Comparison of ENCODE assay signal across 22 mouse cellular contexts in genomic region chr10:44538137-44538536, GRCm38 (mm10). TPM values are rescaled to one million over a fixed set of nuclear protein-coding genes. Genes with fewer than 3 reads are reported as not detected.
DNase-seq lines count a peak whose midpoint lies in the region; ATAC-seq and TF ChIP-seq lines count a peak whose summit lies in the region.
"Had no signal": no experiment of that assay in that cellular context is flagged by ENCODE, and none has a peak within 500 bp of the region (broad histone marks: within the 10 kb centered on the region; RNA-seq: fewer than 3 reads in every experiment).

No protein-coding gene starts in this region.

- H3K27ac ChIP-seq in forebrain, postnatal 0 days (ENCODE audit: low read depth, low read length) = no peak overlapping the region
- H3K27ac ChIP-seq: embryonic facial prominence, embryonic 15.5 days; forebrain, embryonic 10.5 days; hindbrain, embryonic 10.5 days; hindbrain, embryonic 14.5 days had no signal

- no peak overlapping the region for H3K4me2 ChIP-seq in forebrain, postnatal 0 days (ENCODE audit: low read depth)
- H3K4me2 ChIP-seq: embryonic facial prominence, embryonic 15.5 days; hindbrain, embryonic 14.5 days had no signal

- peak; percentile 24 for DNase-seq in heart, adult 11 months
- no peak for DNase-seq in heart, postnatal 4 days
- DNase-seq in retina, postnatal 1 day = peak; percentile 38
- DNase-seq in retina, embryonic 14.5 days (ENCODE audit: low spot score) = no peak
- DNase-seq in splenic B cell, adult 2 months (ENCODE audit: low read depth, low spot score) = peak; percentile 29
- no peak for DNase-seq in kidney, adult 11 months
- DNase-seq in forebrain, postnatal 0 days = no peak
- DNase-seq: adrenal gland, postnatal 10 days; cerebellum, adult 11 months; cerebellum, adult 9-10 months; cerebellum, postnatal 25 days; gastrocnemius, postnatal 25 days; heart, postnatal 10 days had no signal

- H3K4me1 ChIP-seq in forebrain, postnatal 0 days (ENCODE audit: insufficient read depth) = no peaks in the 10 kb centered on the region
- H3K4me1 ChIP-seq: embryonic facial prominence, embryonic 15.5 days had no signal

- ATAC-seq in common myeloid progenitor, adult 5-6 weeks (replicated peaks; ENCODE audit: low read depth, poor library complexity, severe bottlenecking) = 0 out of 2 replicates have a peak, but pooled peaks have one; percentile 23
- ATAC-seq in forebrain, postnatal 0 days = no peak
- ATAC-seq: forebrain, embryonic 14.5 days; intestine, postnatal 0 days had no signal

- H3K27me3 ChIP-seq in splenic B cell, adult 2 months (ENCODE audit: control insufficient read depth, insufficient read depth, low read length, poor library complexity, severe bottlenecking) = no peaks in the 10 kb centered on the region
- peaks cover 21% of the 10 kb centered on the region for H3K27me3 ChIP-seq in forebrain, postnatal 0 days (ENCODE audit: insufficient read depth, low read length)
- H3K27me3 ChIP-seq: embryonic facial prominence, embryonic 15.5 days had no signal

- H3K4me3 ChIP-seq in forebrain, postnatal 0 days (ENCODE audit: low read depth, low read length) = no peak overlapping the region
- H3K4me3 ChIP-seq: embryonic facial prominence, embryonic 15.5 days; erythroblast, embryonic 14.5 days; forebrain, embryonic 10.5 days; hindbrain, embryonic 10.5 days had no signal

- no peak for TF ChIP-seq CTCF in forebrain, postnatal 0 days (IDR thresholded peaks at IDR 0.05; ENCODE audit: low read depth)

- no peak overlapping the region for H3K9ac ChIP-seq in forebrain, postnatal 0 days
- H3K9ac ChIP-seq: embryonic facial prominence, embryonic 15.5 days; hindbrain, embryonic 14.5 days had no signal

- WGBS in forebrain, postnatal 0 days = 74% methylated on average over 6 of the region's 6 CpGs

- no peaks in the 10 kb centered on the region; the same call in 1 of the 2 replicates for H3K36me3 ChIP-seq in splenic B cell, adult 2 months (ENCODE audit: control insufficient read depth, insufficient read depth, low read length, poor library complexity, severe bottlenecking)
- H3K36me3 ChIP-seq in forebrain, postnatal 0 days (ENCODE audit: insufficient read depth) = no peaks in the 10 kb centered on the region
- H3K36me3 ChIP-seq: embryonic facial prominence, embryonic 15.5 days; forebrain, embryonic 10.5 days; heart, embryonic 10.5 days; hindbrain, embryonic 10.5 days had no signal

- no peaks in the 10 kb centered on the region for H3K9me3 ChIP-seq in forebrain, postnatal 0 days (ENCODE audit: low read length)
- H3K9me3 ChIP-seq: embryonic facial prominence, embryonic 15.5 days; forebrain, embryonic 10.5 days; heart, embryonic 10.5 days; hindbrain, embryonic 10.5 days had no signal

RNA-seq across cellular contexts. Expression of gene Prdm1, which starts 9.8 kb away (rescaled TPM):
- 1 to 10 TPM; 2.4 to 2.5 TPM for total RNA-seq in heart, postnatal 4 days (2021)
- total RNA-seq in common myeloid progenitor, adult 5-6 weeks (2017) = 0.27 TPM in 1 of 2 replicates, not detected in the other
- total RNA-seq in forebrain, postnatal 0 days (2014; rRNA removed) = 0.71 and 1.0 TPM in 2 replicates
- 0.23 and 0.25 TPM in 2 replicates for polyA plus RNA-seq in forebrain, postnatal 0 days (2015; fragmentation: Nextera tagmentation; extraction: Ambion mirVana)
- polyA plus RNA-seq: erythroblast, embryonic 14.5 days had no signal

Comparison
In these comparisons a context has a peak if more than half of its experiments do, and no peak if none do; other contexts are left out.
1. DNase-seq: peak in heart, adult 11 months (single experiment), retina, postnatal 1 day (single experiment) and splenic B cell, adult 2 months (single experiment); none in heart, postnatal 4 days (single experiment), retina, embryonic 14.5 days (single experiment), kidney, adult 11 months (single experiment) and forebrain, postnatal 0 days (single experiment).